Mouse (Mus musculus): ENCODE data around the gene Medag. TPM values are rescaled to one million over a fixed set of nuclear protein-coding genes. Genes with fewer than 3 reads are reported as not detected.

Gene Medag
- polyA plus RNA-seq, 1 experiment from 2014 or later, result 2.5 TPM

GRCm38 (mm10) chr5:149474142-149474541 is 62.6 kb downstream of the Medag start:
- Histone ChIP-seq H3K9me3 (no peaks in the 10 kb centered on the region), H3K27ac (no peak overlapping the region), H3K9ac (no peak overlapping the region), H3K4me2 (no peak overlapping the region), H3K27me3 (no peaks in the 10 kb centered on the region), H3K4me3 (no peak overlapping the region), H3K36me3 (no peaks in the 10 kb centered on the region), H3K4me1 (replicated peaks) (no peaks in the 10 kb centered on the region)
- 91% methylated on average over 9 of the region's 9 CpGs for WGBS
- ATAC-seq (ENCODE audit: low FRiP score), result no peak

DNA sequence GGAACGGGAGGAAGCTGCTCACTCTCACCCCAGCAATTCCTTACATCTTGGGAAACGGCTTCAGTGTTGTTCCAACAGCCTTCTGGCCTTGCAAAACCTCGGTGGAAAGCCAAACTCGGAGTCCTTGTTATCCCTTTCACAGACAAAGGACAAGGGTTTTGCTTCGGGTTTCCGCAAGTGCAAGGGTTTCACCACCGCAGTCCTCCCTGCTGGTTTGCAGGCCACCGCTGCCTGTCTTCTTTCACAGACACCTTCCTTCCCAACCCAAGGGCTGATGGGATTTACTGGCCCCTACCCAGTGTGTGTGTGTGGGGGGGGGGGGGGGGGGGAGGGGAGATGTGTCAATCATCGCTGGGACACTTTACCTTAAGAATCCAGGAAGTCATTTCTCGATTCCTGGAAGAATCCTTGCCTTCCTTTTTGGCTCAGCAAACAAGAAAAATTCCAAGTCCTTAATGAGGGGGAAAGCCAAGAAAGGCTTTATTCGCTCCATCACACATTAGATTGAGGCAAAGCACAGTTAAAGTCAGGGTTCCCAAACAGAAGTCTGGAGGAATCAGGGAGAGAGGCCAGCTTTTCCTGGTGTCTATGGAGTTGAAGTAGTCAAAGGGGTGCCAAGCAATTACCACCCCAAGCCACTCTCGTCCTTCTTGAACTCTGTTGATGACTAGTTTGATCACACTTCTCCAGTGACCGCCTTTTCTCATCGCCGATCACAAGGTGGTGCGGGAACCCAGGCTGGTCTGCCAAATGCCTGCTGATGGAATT is 63.3 kb downstream of the Medag start:
- Histone ChIP-seq H3K36me3 (no peaks in the 10 kb centered on the region), H3K4me3 (no peak overlapping the region), H3K27me3 (no peaks in the 10 kb centered on the region), H3K9me3 (no peaks in the 10 kb centered on the region), H3K4me1 (replicated peaks) (no peaks in the 10 kb centered on the region), H3K27ac (no peak overlapping the region), H3K9ac (no peak overlapping the region), H3K4me2 (no peak overlapping the region)
- WGBS, result 87% methylated on average over 16 of the region's 16 CpGs
- ATAC-seq (ENCODE audit: low FRiP score), result no peak

Other genes with a start within 250 kb of the Medag start
- gene Uspl1, start 227.4 kb upstream of the Medag start, polyA plus RNA-seq (2015; fragmentation: Nextera tagmentation; extraction: Ambion mirVana), result 54.6 and 58.6 TPM in 2 replicates
- gene Hmgb1, start 227.3 kb upstream of the Medag start, polyA plus RNA-seq (2015; fragmentation: Nextera tagmentation; extraction: Ambion mirVana), result 984 and 1,014 TPM in 2 replicates
- gene Alox5ap, start 147.0 kb upstream of the Medag start, polyA plus RNA-seq (2015; fragmentation: Nextera tagmentation; extraction: Ambion mirVana), result 9.0 and 11.2 TPM in 2 replicates
- gene Tex26, start 27.9 kb downstream of the Medag start, polyA plus RNA-seq (2015; fragmentation: Nextera tagmentation; extraction: Ambion mirVana), result 0.93 and 1.5 TPM in 2 replicates
- gene Wdr95, start 116.9 kb downstream of the Medag start, polyA plus RNA-seq (2015; fragmentation: Nextera tagmentation; extraction: Ambion mirVana), result 0.10 and 0.84 TPM in 2 replicates
- gene Hsph1, start 224.6 kb downstream of the Medag start, polyA plus RNA-seq (2015; fragmentation: Nextera tagmentation; extraction: Ambion mirVana), result 83.7 and 92.0 TPM in 2 replicates

Data from hindbrain, embryonic 13.5 days (tissue).